Mouse (Mus musculus) gastrocnemius, postnatal 14 days (tissue): Measurements from ENCODE around the gene Dbndd2. TPM values are rescaled to one million over a fixed set of nuclear protein-coding genes. Genes with fewer than 3 reads are reported as not detected.

Experiments used
- DNase-seq: peaks from one replicate; pipeline ENCODE4 v3.0.0; 2021; ENCODE audit warnings: mixed read lengths
- intact Hi-C: fragments of 180-260 bp; cut with DNase I; formaldehyde crosslinking; loops from one replicate; pipeline ENCODE4 v1.15.1; 2025; ENCODE audit warnings: low total_unique reads
- long read RNA-seq, 2 experiments: library from polyadenylated mRNA; stranded (forward); transcript quantifications; one replicate each; pipeline ENCODE4 v2.0.0; 2021
- total RNA-seq, 2 experiments: library from RNA; stranded (reverse); gene quantifications; 2 replicates each; pipeline ENCODE4 v1.2.3; 2021

Dbndd2 gene
- 10 to 100 TPM; 14.6 to 20.6 TPM for total RNA-seq
- long read RNA-seq, experiment 1, transcript Dbndd2-202 (4 exons, 1,658 nt), result major isoform, 14 of 16 reads
- long read RNA-seq, experiment 1, partial matches to known transcripts, result 1 of 16 reads
- long read RNA-seq, experiment 1, other reads (novel, unspliced or antisense), result 0 of 16 reads
- long read RNA-seq, experiment 2, transcript Dbndd2-202 (4 exons, 1,658 nt), result major isoform, 18 of 21 reads
- long read RNA-seq, experiment 2, partial matches to known transcripts, result 0 of 21 reads
- long read RNA-seq, experiment 2, other reads (novel, unspliced or antisense), result 1 of 21 reads

DNA sequence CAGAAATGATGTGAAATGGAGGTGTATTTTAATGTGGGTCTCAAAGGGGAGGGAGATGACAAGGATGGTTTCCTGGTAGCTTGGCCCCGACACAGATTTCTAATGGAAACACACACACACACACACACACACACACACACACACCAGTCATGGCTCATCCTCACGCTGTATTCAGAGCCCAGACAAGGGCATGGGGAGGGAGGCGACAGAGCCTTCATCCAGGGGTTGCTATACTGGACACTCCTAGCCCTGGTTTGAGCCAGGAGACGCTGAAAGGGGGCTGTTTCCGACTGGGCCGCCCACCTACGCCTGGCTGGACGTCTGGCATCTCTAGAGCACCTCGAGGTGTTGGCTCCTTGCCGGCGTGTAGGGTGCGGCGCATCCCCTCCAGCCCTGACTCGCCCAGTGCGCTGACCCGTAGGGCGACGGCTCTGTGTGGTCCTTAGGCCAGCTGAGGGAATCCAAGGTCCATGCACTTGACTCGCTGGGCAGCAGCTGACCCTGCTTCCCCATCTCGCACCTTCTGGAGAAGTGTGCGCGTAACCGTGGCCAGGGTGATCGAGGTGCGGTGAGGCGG is at the start of gene Dbndd2:
Gene Dbndd2, plus strand, starts transcription at position 426 of the 577 bp plus-strand sequence.
- peak; percentile 45 for DNase-seq
- intact Hi-C loops, result no loop called here

DNA sequence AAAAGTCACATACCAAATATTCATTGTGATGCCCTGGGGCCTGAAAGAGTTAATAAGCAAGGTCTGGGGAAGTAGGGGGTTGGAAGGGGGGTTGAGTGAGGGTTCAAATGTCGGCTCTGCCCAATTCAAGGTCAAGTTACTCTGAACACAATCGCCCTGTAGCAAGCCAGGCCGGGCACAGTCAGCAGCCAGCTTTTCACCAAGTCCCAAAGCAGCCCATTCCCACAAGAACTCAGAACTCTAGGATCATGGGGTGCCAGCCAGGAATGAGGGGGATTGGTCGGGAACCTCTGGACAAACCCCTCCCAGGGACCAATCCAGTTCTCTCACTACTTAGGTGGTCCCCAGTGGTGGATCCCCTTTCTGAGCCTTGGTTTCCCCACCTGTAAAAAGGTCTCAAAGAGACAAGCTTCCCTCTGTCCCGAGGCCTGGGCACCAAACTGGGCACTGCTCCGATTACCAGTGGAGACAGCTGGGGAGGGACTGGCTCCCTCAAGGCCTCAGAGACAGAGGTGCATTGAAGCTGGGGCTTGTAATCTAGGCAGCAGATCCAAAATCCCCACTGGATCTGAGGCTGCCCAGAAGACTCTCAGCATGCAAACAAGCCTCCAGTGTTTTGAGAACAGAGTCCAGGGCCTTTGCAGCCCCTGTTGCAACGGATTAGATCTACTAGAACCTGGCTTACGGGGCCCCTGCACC is 49.5 kb upstream of the Dbndd2 start:
- no peak for DNase-seq
- intact Hi-C loops, result no loop called here

GRCm38 (mm10) chr2:164436961-164437360 is 48.9 kb upstream of the Dbndd2 start:
- intact Hi-C loops, result no loop called here
- DNase-seq, result peak; percentile 44

DNA sequence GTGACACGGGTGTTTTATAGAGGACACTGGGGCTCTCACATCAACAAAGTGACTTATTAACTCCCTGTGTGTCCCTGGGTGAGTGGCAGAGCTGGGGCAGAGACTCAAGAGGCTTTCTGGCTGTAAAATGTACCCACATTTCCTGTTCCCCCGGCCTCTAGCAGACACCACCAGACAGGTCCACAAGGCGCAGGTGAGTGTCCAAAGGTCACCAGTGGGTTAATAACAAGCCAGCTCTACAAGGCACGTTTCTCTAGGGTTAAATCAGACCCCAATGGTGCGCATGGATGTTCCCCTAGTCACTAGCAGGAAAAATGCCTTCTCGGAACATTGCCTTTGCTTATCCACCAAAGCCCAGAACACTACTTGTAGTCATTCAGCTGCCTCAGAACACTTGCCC is 48.2 kb upstream of the Dbndd2 start:
- intact Hi-C loops, result no loop called here
- no peak for DNase-seq

DNA sequence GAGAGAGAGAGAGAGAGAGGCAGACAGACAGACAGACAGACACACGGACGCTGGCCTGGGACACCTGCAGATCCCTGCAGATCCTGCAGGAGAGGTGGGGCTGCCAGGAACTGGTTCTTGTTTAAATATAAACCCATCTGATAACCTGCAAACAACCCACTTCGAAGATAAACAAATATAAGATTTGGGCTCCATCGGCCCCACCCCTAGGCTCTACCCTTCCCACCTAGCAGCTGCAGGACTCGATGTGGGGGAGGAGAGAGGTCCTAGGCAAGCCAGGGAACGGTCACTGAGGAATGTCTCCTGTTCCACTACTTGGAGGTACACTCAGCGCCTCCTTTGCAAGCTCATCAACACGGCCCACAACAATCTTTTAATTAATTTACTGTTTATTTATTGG is 47.6 kb upstream of the Dbndd2 start:
- intact Hi-C loops, result no loop called here
- DNase-seq, result no peak

- intact Hi-C loops, result no loop called here
- DNase-seq, result no peak
Observed at GRCm38 (mm10) chr2:164439001-164439421, 46.9 kb upstream of the Dbndd2 start.

DNA sequence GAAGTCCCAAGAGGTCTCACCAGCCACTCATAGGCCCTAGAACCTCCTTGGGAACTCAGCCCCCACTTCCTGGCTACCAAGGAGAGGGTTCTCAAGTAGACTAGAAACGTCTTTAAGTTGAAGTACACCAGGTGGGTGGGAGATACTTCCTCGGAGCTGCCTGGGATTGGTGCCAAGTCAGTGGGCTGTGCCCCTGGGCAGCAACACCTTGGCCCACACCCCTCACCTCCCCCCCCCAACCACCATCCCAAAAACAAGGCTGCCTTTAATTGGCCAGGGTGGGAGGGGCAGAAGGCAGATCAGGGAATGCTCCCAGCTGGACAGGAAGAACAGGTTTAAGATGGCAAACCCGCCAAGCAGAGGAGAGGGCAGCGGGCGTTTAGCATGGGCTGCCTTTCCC is 45.6 kb upstream of the Dbndd2 start:
- intact Hi-C loops, result no loop called here
- DNase-seq, result no peak

DNA sequence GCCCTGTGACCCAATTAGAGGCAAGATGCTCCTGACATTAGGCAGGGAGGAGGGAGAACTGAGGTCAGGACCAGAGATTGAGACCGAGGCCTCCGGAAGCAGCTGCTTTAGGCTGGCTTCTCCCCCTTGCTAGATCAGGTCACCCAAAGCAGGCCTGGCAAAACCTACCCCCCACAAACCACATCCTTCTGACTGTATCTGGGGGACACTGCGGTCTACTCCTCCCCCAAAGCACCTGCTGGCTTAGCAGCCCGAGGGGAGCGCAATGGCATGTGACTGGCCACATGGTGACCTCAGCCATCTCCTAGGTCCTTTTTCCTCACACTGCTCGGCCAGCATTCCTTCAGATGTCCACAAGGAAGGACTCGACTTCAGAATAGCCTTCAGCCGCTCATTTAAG is 44.8 kb upstream of the Dbndd2 start:
- intact Hi-C loops, result no loop called here
- DNase-seq, result peak; percentile 37

DNA sequence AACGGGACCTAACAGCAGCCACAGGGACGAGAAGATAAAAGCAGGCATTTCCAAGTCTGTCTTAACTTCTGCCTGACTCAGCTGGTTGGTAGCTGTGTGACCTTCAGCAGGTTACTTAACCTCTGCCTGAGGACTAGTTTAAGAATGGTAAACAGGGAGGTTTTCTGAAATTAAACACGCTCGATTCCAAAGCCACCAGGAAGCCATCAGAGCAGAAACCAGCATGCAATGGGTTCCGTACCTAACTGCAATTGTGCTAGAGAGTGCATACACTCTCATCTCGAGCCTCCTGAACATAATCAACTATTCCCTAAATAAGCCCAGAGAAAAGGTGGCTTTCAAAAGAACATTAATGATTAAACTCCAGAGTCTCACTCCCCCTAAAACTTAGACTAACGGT is 44.2 kb upstream of the Dbndd2 start:
- intact Hi-C loops, result no loop called here
- no peak for DNase-seq

DNA sequence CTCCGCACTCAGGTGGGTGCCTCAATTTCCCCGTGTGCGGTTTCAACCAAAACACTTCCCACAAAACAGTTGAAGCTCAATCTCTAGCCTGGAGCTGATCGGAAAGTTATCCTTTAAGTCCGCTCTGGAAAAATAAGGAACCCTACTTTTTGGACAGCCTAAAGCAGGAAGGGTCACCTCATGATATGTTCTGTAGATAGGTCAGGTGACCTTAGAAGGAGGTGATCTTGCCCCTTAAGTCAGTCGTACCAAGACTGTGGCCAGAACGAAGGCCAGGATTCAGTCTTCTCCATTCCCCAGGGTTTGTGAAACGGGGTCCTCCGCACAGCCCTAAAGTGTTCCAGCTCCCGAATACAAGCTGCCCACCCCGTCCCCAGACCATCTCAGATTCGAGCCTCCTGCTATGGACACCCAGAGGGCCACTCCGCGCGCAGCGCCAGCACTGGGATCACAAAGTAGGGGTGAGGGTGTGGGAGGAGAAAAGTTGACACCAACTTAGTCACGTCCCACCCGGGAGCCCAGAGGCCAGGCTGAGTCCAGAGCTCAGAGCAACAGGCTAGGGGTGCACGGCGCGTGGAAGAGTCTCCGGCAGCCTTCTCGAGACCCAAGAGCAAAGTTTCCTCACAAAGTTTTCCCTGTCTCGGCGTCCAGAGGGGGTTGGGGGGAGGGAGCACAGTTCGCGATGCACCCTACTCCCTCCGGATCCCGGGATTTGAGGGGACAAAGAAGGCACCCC is 43.4 kb upstream of the Dbndd2 start:
- peak; percentile 63 for DNase-seq

GRCm38 (mm10) chr2:164443051-164443437 is 42.9 kb upstream of the Dbndd2 start:
- intact Hi-C loops, result no loop called here
- DNase-seq, result peak; percentile 87

More for the DNA sequence above, 43.4 kb upstream of the Dbndd2 start:
- intact Hi-C loops, result no loop called here

GRCm38 (mm10) chr2:164443460-164444000 is 42.4 kb upstream of the Dbndd2 start, which contains the start of gene Sdc4:
TSS of gene Sdc4 (minus strand) at chr2:164443887.
- intact Hi-C loops, result no loop called here
- no peak for DNase-seq

- DNase-seq, result no peak
- intact Hi-C loops, result no loop called here
Observed at GRCm38 (mm10) chr2:164444701-164445100, 41.2 kb upstream of the Dbndd2 start.

DNA sequence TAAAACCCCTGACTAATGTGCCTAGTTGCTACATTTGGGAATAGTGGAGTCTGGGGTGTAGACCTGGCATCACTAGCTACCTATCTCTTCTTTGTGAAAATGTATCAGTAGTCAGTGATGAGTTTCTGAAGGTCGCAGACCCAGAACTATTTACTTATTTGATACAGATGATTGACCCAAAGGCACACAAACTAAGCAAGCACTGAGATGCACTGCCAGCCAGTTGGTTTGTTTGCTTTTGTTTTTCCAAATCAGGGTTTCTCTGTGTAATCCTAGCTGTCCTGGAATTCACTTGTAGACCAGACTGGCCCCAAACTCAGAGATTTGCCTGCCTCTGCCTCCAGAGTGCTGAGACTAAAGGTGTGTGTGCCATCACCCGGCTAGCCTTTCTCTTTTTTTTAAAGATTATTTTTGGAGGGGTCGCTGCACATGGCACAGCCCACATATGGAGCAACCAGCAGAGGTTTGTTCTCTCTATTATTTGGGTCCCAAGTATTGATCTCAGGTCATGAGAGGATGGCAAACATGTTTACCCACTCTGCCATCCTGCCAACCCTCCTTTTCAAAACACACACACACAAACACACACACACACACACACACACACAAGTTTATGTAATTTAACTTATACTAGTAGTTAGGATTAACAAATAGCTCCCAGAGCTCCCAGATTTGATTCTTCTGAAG is 40.4 kb upstream of the Dbndd2 start:
- intact Hi-C loops, result no loop called here

GRCm38 (mm10) chr2:164446086-164446469 is 39.8 kb upstream of the Dbndd2 start:
- no peak for DNase-seq
- intact Hi-C loops, result no loop called here

More for the DNA sequence above, 40.4 kb upstream of the Dbndd2 start:
- no peak for DNase-seq

- intact Hi-C loops, result no loop called here
- no peak for DNase-seq
Observed at GRCm38 (mm10) chr2:164448140-164448539, 37.8 kb upstream of the Dbndd2 start.

- intact Hi-C loops, result no loop called here
- no peak for DNase-seq
Observed at GRCm38 (mm10) chr2:164448921-164449320, 37.0 kb upstream of the Dbndd2 start.

GRCm38 (mm10) chr2:164449341-164450042 is 36.4 kb upstream of the Dbndd2 start:
- no peak for DNase-seq
- intact Hi-C loops, result no loop called here
